Mouse (Mus musculus) right cerebral cortex, postnatal 14 days (tissue): ENCODE measurements around the gene Rsph14.

ENCODE experiments used
- DNase-seq: peaks from one replicate; pipeline ENCODE4 v3.0.0; 2022

The Rsph14 gene

GRCm38 (mm10) chr10:74931631-74932030 lies 100.8 kb downstream of the Rsph14 start:
- DNase-seq = no peak

DNA sequence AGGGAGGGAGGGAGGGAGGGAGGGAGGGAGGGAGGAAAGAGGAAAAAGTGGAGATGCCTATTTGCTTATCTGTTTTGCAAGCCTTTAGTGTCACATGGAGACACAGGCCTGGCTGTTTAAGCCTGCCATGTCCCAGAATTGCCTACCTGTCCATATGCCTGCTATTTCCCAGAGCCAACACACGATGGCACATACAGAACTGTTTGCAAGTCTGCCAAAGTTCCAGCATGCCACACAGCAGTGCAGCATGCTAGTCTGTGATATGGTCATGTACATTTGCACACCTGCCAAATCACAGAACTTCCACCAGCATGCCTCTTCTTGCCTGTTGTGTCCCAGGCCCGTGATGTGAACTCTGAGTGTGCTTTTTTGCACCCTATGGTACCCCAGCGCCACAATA lies 101.8 kb downstream of the Rsph14 start:
- no peak for DNase-seq

DNA sequence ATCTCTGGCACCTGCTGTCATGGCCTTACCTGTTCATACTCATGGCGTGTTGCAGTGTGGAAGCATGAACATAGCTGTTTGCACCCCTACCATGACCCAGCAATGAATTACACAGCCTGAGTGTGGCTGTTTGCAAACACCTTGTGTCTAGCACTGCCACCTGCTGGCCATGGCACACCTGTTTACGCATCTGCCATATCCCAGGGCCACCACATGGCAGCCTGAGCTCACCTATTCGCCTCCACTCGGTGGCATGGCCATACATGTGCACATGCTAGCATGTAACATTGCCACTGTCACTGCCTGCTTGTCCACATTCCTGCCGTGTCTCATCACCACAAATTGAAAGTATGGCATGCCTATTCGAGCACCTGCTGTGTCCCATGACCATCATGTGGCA lies 102.8 kb downstream of the Rsph14 start:
- no peak for DNase-seq

DNA sequence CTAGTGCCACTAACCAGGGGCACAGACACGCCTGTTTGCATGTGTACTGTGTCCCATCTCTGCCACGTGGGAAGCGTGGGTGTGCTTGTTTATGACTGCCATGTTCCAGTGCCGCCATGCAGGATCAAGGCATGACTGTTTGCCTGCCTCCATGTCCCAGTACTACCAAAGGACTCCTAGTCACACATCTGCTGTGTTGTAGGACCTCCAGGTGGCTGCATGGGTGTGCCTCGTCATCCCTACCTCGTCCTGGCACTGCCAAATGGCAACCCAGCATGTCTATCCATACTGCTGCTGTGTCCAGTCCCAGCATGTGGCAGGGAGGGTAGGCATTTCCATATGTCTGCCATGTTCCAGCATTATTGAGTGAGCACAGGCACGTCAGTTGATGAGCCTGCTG lies 104.1 kb downstream of the Rsph14 start:
- DNase-seq = no peak

- peak; percentile 75 for DNase-seq
These were observed 107.1 kb downstream of the Rsph14 start for GRCm38 (mm10) chr10:74925324-74925723.

DNA sequence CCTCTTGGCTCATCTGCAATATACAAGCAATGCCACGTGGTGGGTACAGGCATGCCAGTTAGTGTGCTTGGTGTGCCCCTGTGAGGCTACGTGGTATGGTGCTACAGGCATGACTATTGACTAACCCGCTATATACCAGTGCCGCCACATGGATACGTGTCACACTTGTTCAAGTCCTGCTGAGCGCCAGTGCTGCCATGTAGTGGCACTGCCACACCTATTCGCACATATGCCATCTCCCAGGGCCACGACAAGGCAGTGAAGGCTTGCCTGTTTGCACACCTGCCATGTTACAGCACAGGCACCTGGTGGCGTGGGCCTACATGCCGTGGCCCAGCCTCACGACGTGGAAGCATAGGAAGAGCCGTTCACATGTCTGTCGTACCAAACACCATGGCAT lies 108.1 kb downstream of the Rsph14 start:
- no peak for DNase-seq

DNA sequence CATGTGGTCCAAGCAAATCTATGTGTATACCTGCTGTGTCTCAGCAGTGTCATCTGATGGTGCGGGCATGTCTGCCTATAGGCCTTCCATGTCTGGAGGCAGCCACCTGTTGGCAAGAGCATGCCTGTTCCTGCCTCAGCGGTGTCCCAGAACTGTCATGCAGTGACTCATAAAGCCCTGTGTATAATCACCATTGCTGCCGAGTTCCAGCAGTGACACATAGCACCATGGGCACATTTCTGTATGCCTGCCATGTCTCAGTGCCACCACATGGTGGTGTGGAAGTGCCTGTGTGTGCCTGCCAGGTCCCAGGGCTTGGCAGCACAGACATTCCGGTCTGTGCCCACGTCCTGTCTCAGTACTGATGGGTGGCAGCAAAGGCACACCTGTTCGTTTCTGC lies 109.6 kb downstream of the Rsph14 start:
- DNase-seq = peak; percentile 53

GRCm38 (mm10) chr10:74921614-74922013 lies 110.8 kb downstream of the Rsph14 start:
- DNase-seq = no peak

DNA sequence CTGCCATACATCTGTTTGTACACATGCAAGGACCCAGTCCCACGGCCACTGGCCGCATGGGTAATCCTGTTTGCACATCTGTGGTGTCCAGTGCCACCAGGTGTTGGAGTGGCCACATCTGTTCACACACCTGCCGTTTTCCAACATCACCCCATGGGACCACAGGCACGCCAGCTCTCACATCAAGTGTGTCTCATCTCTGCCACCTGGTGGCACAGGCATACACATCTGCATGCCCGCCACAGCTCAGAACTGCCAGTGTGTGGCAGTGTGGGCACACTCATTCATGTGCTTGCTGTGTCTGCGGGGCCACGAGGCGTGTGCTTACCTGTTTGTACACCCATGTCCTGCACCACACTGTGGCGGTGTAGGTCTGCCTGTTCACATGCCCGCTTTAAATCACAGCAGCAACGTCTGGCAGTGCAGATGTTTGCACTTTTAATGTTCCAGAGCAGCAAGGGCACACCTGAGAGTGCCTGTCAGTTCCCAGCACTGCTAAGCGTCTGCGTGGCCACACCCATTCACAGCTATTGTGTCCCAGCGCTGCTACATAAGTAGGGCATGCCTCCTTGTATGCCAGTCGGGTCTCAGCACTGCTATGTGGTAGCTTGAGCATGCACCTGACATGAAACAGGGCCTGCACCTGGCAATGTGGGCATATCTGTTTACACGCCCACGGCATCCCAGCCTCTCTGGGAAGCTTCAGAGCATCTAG lies 111.4 kb downstream of the Rsph14 start:
- peak; percentile 68 for DNase-seq

GRCm38 (mm10) chr10:74919277-74919676 lies 113.1 kb downstream of the Rsph14 start:
- DNase-seq = no peak

DNA sequence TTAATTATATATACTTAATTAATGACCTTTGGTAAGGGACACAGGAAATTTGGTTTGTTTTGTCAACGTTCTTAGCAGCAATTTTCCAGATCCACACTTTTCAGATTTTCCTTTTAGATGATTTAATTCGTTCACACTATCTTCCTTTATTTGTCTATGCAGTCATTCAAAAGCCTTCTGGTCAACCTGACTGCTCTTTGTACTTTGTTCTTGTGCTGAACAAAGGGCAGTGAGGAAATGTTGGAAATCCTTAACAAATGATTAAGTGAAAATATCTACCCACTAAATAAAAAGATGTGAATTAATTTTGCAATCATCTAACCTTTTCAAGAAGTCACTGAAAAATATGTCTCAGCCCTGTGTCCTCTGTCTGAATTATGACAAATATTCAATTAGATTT lies 124.0 kb downstream of the Rsph14 start:
- no peak for DNase-seq
